Mouse (Mus musculus) erythroblast, embryonic 14.5 days (primary cell): Measurements from ENCODE around the gene Sorbs2. TPM values are rescaled to one million over a fixed set of nuclear protein-coding genes. Genes with fewer than 3 reads are reported as not detected.

Experiments
- H3K27me3 ChIP-seq: 2 replicates; pipeline ENCODE4 v1.6.1; 2012; ENCODE audit warnings: inconsistent platforms; ENCODE audit not compliant: control insufficient read depth
- H3K36me3 ChIP-seq: 2 replicates; pipeline ENCODE4 v1.6.1; 2012; ENCODE audit warnings: mild to moderate bottlenecking, inconsistent platforms; ENCODE audit not compliant: control insufficient read depth
- H3K4me1 ChIP-seq: 2 replicates; pipeline ENCODE4 v1.6.1; 2012; ENCODE audit warnings: inconsistent platforms; ENCODE audit not compliant: control insufficient read depth
- H3K4me3 ChIP-seq: replicated peaks from 2 replicates; pipeline ENCODE3; 2012; ENCODE audit warnings: moderate library complexity, mild to moderate bottlenecking, inconsistent platforms
- H3K9me3 ChIP-seq: 2 replicates; pipeline ENCODE4 v1.6.1; 2012; ENCODE audit warnings: low read length, inconsistent platforms, mixed read lengths; ENCODE audit not compliant: control insufficient read depth
- GATA1 ChIP-seq: IDR thresholded peaks from 2 replicates; pipeline ENCODE4 v1.6.1; 2012; ENCODE audit warnings: low read length, inconsistent platforms, mixed read lengths
- TAL1 ChIP-seq: IDR thresholded peaks from 3 replicates; pipeline ENCODE4 v1.6.1; 2012; ENCODE audit warnings: low read length, inconsistent platforms, mixed read lengths
- polyA plus RNA-seq: library from polyadenylated mRNA; stranded (reverse); fragments of >175 nt; gene quantifications from 2 replicates; pipeline ENCODE4 v1.2.3, GENCODE M21; 2012

The Sorbs2 gene
- polyA plus RNA-seq, 1 experiment = 0.01 TPM

- TF ChIP-seq GATA1 (no peak), TAL1 (no peak)
- Histone ChIP-seq H3K9me3 (no peaks in the 10 kb centered on the region), H3K4me3 (no peak overlapping the region), H3K36me3 (no peaks in the 10 kb centered on the region), H3K4me1 (no peaks in the 10 kb centered on the region), H3K27me3 (no peaks in the 10 kb centered on the region)
Observed at GRCm38 (mm10) chr8:45677114-45677853, 169.7 kb downstream of the Sorbs2 start.

- H3K4me3 ChIP-seq = no peak overlapping the region
- H3K9me3 ChIP-seq = no peaks in the 10 kb centered on the region
- no peaks in the 10 kb centered on the region for H3K4me1 ChIP-seq
- TF ChIP-seq TAL1 (no peak), GATA1 (no peak)
- no peaks in the 10 kb centered on the region for H3K36me3 ChIP-seq
- no peaks in the 10 kb centered on the region for H3K27me3 ChIP-seq
Observed at GRCm38 (mm10) chr8:45677854-45678241, 170.3 kb downstream of the Sorbs2 start.

- H3K36me3 ChIP-seq = no peaks in the 10 kb centered on the region
Observed at GRCm38 (mm10) chr8:45681171-45681570, 173.6 kb downstream of the Sorbs2 start.

GRCm38 (mm10) chr8:45682845-45683383 lies 175.3 kb downstream of the Sorbs2 start:
- no peaks in the 10 kb centered on the region; the same call in 1 of the 2 replicates for H3K9me3 ChIP-seq
- TF ChIP-seq TAL1 = no peak
- no peak for TF ChIP-seq GATA1
- H3K27me3 ChIP-seq = no peaks in the 10 kb centered on the region
- no peaks in the 10 kb centered on the region for H3K4me1 ChIP-seq
- no peak overlapping the region for H3K4me3 ChIP-seq
- no peaks in the 10 kb centered on the region for H3K36me3 ChIP-seq

More at GRCm38 (mm10) chr8:45681171-45681570, 173.6 kb downstream of the Sorbs2 start:
- no peaks in the 10 kb centered on the region for H3K4me1 ChIP-seq
- H3K9me3 ChIP-seq = no peaks in the 10 kb centered on the region
- H3K4me3 ChIP-seq = no peak overlapping the region
- no peaks in the 10 kb centered on the region for H3K27me3 ChIP-seq
- TF ChIP-seq GATA1 (no peak), TAL1 (no peak)

- Histone ChIP-seq H3K27me3 (no peaks in the 10 kb centered on the region), H3K4me1 (no peaks in the 10 kb centered on the region), H3K9me3 (no peaks in the 10 kb centered on the region; the same call in 1 of the 2 replicates), H3K36me3 (no peaks in the 10 kb centered on the region), H3K4me3 (no peak overlapping the region)
- TF ChIP-seq TAL1 (no peak), GATA1 (no peak)
Observed at GRCm38 (mm10) chr8:45687942-45688695, 180.5 kb downstream of the Sorbs2 start.

GRCm38 (mm10) chr8:45689611-45690207 lies 182.1 kb downstream of the Sorbs2 start:
- H3K4me3 ChIP-seq = no peak overlapping the region
- TF ChIP-seq GATA1 (no peak), TAL1 (no peak)
- no peaks in the 10 kb centered on the region for H3K36me3 ChIP-seq
- no peaks in the 10 kb centered on the region for H3K4me1 ChIP-seq
- H3K9me3 ChIP-seq = no peaks in the 10 kb centered on the region; the same call in 1 of the 2 replicates
- H3K27me3 ChIP-seq = no peaks in the 10 kb centered on the region

GRCm38 (mm10) chr8:45700100-45700499 lies 192.5 kb downstream of the Sorbs2 start:
- TF ChIP-seq TAL1 (no peak), GATA1 (no peak)
- Histone ChIP-seq H3K36me3 (no peaks in the 10 kb centered on the region), H3K4me3 (no peak overlapping the region), H3K27me3 (no peaks in the 10 kb centered on the region), H3K9me3 (no peaks in the 10 kb centered on the region), H3K4me1 (no peaks in the 10 kb centered on the region)

GRCm38 (mm10) chr8:45703700-45704101 lies 196.1 kb downstream of the Sorbs2 start:
- Histone ChIP-seq H3K4me3 (no peak overlapping the region), H3K36me3 (no peaks in the 10 kb centered on the region), H3K9me3 (0 out of 2 replicates have a peak, but pooled peaks cover 2% of the 10 kb centered on the region), H3K4me1 (no peaks in the 10 kb centered on the region), H3K27me3 (no peaks in the 10 kb centered on the region)
- TF ChIP-seq TAL1 = no peak

- no peaks in the 10 kb centered on the region for H3K27me3 ChIP-seq
- no peak for TF ChIP-seq TAL1
- 0 out of 2 replicates have a peak, but pooled peaks cover 2% of the 10 kb centered on the region for H3K9me3 ChIP-seq
Observed at GRCm38 (mm10) chr8:45709098-45709497, 201.5 kb downstream of the Sorbs2 start.

More at GRCm38 (mm10) chr8:45709098-45709497, 201.5 kb downstream of the Sorbs2 start:
- H3K4me1 ChIP-seq = no peaks in the 10 kb centered on the region
- H3K36me3 ChIP-seq = no peaks in the 10 kb centered on the region
- no peak overlapping the region for H3K4me3 ChIP-seq
